Mouse (Mus musculus): ENCODE measurements at regions not wholly inside any gene's neighbourhood (a gene's known extent, or its start where the extent isn't known, plus 50 kb on each side); places are given as distances from the start of the nearest gene placed in this dataset.

GRCm38 (mm10) chr9:115666530-115666929 lies 242.7 kb upstream of the Gadl1 start:
- no peak for DNase-seq (ENCODE audit: low spot score in 2 of 2)

- DNase-seq (ENCODE audit: low spot score in 2 of 2): no peak
Observed at GRCm38 (mm10) chr9:115680703-115681576, 228.3 kb upstream of the Gadl1 start.

GRCm38 (mm10) chr9:115681841-115682240 lies 227.4 kb upstream of the Gadl1 start:
- no peak for DNase-seq (ENCODE audit: low spot score in 2 of 2)

GRCm38 (mm10) chr9:115683951-115684350 lies 225.3 kb upstream of the Gadl1 start:
- no peak for DNase-seq (ENCODE audit: low spot score in 2 of 2)

GRCm38 (mm10) chr9:115686605-115687004 lies 222.7 kb upstream of the Gadl1 start:
- peak in 1 of 2 experiments; percentile 15 for DNase-seq (ENCODE audit: low spot score in 2 of 2)

- no peak for DNase-seq (ENCODE audit: low spot score in 2 of 2)
Observed at GRCm38 (mm10) chr9:115692837-115693236, 216.4 kb upstream of the Gadl1 start.

GRCm38 (mm10) chr9:115703791-115704190 lies 205.5 kb upstream of the Gadl1 start:
- DNase-seq (ENCODE audit: low spot score in 2 of 2): no peak

- DNase-seq (ENCODE audit: low spot score in 2 of 2): peak; percentile 12 to 34
Observed at GRCm38 (mm10) chr9:115704249-115704648, 205.0 kb upstream of the Gadl1 start.

- DNase-seq (ENCODE audit: low spot score in 2 of 2): no peak
Observed at GRCm38 (mm10) chr9:115705761-115706160, 203.5 kb upstream of the Gadl1 start.

- DNase-seq (ENCODE audit: low spot score in 2 of 2): peak in 1 of 2 experiments; percentile 2
Observed at GRCm38 (mm10) chr9:115708199-115708934, 200.9 kb upstream of the Gadl1 start.

GRCm38 (mm10) chr9:115710039-115710739 lies 199.1 kb upstream of the Gadl1 start:
- peak; percentile 6 to 28 for DNase-seq (ENCODE audit: low spot score in 2 of 2)

GRCm38 (mm10) chr9:115720306-115720705 lies 188.9 kb upstream of the Gadl1 start:
- DNase-seq (ENCODE audit: low spot score in 2 of 2): no peak

- DNase-seq (ENCODE audit: low spot score in 2 of 2): no peak
Observed at GRCm38 (mm10) chr9:115720841-115721240, 188.4 kb upstream of the Gadl1 start.

- no peak for DNase-seq (ENCODE audit: low spot score in 2 of 2)
Observed at GRCm38 (mm10) chr9:115724063-115724462, 185.2 kb upstream of the Gadl1 start.

- DNase-seq (ENCODE audit: low spot score in 2 of 2): no peak
Observed at GRCm38 (mm10) chr9:115727361-115727760, 181.9 kb upstream of the Gadl1 start.

GRCm38 (mm10) chr9:115731557-115731956 lies 177.7 kb upstream of the Gadl1 start:
- DNase-seq (ENCODE audit: low spot score in 2 of 2): no peak

GRCm38 (mm10) chr9:115733104-115733503 lies 176.2 kb upstream of the Gadl1 start:
- DNase-seq (ENCODE audit: low spot score in 2 of 2): no peak

- no peak for DNase-seq (ENCODE audit: low spot score in 2 of 2)
Observed at GRCm38 (mm10) chr9:115739984-115740383, 169.3 kb upstream of the Gadl1 start.

GRCm38 (mm10) chr9:115746436-115746835 lies 162.8 kb upstream of the Gadl1 start:
- no peak for DNase-seq (ENCODE audit: low spot score in 2 of 2)

- no peak for DNase-seq (ENCODE audit: low spot score in 2 of 2)
Observed at GRCm38 (mm10) chr9:115760496-115760895, 148.8 kb upstream of the Gadl1 start.

GRCm38 (mm10) chr9:115764136-115764535 lies 145.1 kb upstream of the Gadl1 start:
- DNase-seq (ENCODE audit: low spot score in 2 of 2): no peak

- DNase-seq (ENCODE audit: low spot score in 2 of 2): no peak
Observed at GRCm38 (mm10) chr9:115766471-115766870, 142.8 kb upstream of the Gadl1 start.
